Mouse (Mus musculus) cerebral cortex, adult 2 months (tissue): Measurements from ENCODE around the gene Gimap4.

Experiments
- WGBS: fragments of 180-500 bp; shearing (Covaris S2); methylation state at CpG from one replicate; pipeline ENCODE4 v1.1.7; 2018; 5-methylcytosine and 5-hydroxymethylcytosine counted together

The Gimap4 gene

DNA sequence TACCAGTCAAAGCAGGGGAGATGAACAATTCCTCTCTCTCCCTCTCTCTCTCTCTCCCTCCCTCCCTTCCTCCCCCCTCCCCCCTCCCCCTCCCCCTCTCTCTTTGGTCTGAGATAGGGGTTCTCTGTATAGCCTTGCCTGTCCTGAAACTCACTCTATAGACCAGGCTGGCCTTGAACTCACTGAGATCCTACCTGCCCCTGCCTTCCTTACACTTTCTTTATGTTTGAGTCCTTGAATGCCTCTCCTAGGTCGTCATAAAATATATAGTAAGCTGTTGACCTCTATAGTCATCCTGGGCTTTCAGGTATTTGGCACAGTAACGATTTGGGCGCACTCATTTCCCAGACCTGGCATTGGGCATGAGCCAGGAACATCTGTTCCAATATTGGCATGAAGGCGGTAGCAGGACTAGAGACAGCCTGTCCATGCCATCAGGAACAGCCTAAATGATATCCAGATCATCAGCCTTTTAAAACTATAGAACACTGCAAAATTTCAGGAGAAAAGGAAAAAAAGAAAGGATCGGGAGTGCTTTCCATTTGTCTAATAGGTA, 7.4 kb upstream of the Gimap4 start:
- WGBS: 82% methylated on average over 5 of the region's 5 CpGs

DNA sequence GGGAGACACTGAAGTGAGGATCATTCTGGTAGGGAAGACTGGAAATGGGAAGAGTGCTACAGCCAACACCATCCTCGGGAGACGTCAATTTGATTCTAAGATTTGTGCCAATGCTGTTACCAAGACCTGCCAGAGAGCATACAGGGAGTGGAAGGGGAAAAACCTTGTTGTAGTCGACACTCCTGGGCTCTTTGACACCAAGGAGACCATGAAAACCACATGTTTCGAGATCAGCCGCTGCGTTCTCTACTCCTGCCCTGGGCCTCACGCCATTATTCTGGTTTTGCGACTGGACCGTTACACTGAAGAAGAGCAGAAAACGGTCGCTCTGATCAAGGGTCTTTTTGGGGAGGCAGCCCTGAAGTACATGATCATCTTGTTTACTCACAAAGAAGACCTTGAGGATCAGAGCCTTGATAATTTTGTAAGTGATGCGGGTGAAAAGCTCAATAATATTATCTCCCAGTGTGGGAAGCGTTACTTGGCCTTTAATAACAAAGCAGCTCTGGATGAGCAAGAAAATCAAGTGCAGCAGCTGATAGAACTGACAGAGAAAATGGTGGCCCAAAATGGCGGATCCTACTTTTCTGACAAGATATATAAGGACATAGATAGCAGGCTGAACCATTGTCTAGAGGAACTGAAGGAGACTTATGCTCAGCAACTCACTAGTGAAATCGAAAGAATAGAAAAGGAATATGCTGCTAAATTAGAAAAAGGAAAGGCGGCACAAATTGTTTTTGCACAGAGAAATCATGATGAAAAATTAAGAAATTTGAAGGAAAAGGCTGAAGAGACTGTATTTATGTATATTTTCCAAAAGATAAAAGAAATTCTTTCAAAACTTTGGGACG, 6.6 kb upstream of the Gimap4 start:
- 95% methylated on average over 17 of the region's 17 CpGs for WGBS

DNA sequence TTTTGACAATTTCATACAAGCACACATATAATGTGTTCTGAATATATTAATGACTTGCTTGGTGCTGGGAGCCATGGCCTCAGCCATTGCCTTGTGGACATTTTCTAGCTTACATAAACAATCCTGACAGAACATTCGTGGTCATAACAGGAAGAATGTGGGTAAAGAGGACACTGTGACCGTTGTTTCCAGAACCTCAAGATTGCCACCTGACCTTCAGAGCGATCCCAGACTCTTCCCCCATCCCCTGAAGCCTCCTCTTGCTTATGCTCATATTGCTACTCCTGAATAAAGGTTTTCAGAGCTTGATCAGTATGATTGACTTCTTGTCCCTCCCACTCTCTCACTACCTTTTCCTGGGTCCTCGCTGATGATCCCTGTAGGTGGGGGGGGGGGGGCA, 6.0 kb upstream of the Gimap4 start:
- 80% methylated on average over 4 of the region's 4 CpGs for WGBS

DNA sequence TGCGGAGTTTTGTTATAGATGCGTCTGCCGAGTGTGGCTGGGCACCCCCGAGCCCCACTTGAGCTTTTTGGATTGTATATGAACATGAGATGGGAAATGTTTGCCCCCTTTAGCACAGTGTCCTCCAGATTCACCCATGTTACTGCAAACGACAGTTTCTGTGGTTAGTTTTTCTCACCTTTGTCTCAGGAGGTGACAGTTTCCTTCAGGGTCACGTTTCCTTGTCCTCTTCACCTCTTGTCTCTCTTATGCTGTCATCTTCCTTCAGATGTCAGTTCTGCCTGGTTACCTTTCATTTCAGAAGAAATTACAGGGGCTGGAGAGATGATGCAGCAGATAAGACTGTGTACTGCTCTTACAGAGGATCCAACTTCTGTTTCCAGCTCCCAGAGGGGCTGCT, 4.6 kb upstream of the Gimap4 start:
- 89% methylated on average over 6 of the region's 6 CpGs for WGBS

DNA sequence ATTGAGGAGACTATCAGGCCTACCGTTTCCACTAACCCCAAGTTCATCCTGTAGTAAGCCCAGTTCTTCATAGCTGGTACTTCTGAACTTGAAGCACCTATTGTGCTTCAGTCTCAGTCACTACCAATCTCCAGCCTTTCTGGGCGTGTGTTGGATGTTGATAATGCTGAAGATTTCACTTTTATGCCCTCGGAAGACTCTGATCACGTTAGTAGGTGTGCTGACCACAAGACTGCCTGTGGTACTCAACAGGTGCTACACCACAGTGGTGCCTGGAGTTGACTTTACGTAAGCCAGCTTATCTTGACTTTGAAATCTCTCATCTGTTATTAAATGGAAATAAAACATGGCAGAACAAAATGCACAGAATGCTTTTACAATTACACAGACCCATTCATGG, 3.9 kb upstream of the Gimap4 start:
- 92% methylated on average over 5 of the region's 5 CpGs for WGBS

DNA sequence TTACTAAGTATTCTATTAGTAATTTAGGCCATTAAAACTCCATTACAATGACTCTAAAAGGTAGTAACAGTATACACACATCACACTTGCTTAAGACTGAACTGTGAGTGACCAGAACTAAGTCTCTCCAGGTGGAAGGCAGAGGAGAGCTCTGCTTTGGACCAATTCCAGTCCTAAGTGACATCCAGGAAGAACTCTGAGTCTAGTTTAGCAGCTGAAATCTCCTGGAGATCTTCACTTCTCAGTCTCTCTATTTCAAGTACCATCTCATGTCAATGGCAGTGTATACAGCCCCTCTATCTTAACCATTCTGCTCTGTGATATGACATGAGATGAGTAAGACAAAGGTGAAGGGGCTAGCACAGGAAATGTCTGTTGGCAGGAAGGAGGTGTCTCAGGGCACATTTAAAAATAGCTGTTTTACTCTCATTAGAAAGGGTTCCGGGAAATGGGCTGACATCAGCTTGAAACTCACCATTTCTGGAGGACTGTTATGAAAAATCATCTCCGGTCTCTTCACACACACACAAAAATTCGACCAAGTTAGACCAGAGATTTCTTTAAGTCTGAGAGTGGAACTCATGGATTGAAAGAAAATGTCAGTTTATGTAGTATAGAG, 2.8 kb upstream of the Gimap4 start:
- 46% methylated on average over 3 of the region's 3 CpGs for WGBS

DNA sequence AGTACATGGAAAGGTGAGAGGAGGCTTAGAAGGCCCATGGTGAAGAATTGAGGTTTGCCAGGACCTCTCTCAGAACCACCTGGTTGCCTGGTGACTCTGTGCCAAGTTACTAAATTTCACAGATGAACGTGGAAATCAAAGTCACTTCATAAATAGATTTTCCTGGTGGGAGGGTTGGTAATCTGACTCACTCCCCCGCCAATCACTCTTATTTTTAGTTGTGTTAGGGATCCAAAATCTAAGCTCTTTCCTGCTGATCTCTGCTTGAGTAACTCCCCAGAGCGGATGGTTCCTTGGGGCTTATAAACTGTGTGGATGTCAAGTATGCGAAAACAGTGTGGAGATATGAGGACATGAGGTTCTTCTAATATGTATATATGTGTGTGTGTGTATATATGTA, 2.1 kb upstream of the Gimap4 start:
- WGBS: 53% methylated on average over 4 of the region's 4 CpGs

DNA sequence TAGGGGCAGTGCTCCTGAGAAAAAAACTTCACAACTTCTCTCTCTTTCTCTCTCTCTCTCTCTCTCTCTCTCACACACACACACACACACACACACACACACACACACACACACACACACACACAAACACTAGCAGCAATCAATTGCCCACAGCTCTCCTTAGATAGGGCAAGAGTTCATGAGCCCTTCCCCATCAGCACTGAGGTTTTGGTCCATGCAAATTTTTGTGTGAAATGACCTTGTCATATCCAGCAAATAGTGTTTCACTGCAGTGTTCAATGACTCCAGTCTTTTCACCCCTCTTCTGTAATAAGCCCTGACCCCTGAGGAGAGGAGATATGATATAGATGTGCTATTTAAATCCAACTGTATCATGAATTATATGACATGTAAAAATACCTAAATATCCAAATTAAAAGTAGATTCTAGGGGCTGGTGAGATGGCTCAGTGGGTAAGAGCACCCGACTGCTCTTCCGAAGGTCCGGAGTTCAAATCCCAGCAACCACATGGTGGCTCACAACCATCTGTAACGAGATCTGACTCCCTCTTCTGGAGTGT, 1.0 kb upstream of the Gimap4 start:
- 91% methylated on average over 4 of the region's 4 CpGs for WGBS

DNA sequence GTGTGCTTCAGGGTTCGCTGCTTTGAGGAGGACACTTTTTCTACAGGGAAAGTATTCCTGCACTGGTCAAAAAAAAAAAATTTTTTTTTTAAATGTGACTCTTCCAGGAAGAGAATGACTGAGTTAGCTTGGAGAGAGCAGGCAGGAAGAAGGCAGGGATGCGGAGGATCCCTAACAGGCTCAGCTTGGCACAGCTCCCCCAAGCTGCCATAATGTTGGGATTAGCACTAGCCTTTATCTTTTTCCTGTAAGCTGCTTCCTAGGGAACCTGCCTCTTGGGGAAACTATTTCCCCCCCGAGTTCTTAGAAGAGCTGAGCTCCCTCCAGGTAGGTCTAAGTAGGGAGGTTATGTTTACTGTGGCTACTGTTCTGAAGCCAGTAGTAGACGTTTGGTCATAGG, 457 bp downstream of the Gimap4 start:
- WGBS: 57% methylated on average over 4 of the region's 4 CpGs

DNA sequence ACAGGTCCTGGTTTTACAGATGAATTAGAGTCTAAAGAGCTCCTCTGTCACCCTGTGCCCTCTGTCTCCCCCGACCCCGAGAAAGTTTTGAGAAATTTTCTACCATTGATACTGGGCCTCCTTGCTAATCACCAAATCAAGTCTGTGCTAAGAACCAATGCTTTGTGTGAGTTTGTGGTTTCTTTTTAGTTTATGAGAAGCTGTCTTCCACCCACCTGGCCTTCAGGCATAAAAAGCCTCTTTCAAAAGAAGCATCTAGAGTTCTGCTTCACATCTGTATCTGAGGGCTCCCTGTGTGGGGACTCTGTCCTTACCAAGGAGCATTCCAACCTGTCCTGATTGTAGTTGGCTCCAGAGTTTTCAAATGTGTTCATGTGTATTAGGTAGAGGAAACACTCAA, 902 bp downstream of the Gimap4 start:
- WGBS: 78% methylated on average over 2 of the region's 2 CpGs

DNA sequence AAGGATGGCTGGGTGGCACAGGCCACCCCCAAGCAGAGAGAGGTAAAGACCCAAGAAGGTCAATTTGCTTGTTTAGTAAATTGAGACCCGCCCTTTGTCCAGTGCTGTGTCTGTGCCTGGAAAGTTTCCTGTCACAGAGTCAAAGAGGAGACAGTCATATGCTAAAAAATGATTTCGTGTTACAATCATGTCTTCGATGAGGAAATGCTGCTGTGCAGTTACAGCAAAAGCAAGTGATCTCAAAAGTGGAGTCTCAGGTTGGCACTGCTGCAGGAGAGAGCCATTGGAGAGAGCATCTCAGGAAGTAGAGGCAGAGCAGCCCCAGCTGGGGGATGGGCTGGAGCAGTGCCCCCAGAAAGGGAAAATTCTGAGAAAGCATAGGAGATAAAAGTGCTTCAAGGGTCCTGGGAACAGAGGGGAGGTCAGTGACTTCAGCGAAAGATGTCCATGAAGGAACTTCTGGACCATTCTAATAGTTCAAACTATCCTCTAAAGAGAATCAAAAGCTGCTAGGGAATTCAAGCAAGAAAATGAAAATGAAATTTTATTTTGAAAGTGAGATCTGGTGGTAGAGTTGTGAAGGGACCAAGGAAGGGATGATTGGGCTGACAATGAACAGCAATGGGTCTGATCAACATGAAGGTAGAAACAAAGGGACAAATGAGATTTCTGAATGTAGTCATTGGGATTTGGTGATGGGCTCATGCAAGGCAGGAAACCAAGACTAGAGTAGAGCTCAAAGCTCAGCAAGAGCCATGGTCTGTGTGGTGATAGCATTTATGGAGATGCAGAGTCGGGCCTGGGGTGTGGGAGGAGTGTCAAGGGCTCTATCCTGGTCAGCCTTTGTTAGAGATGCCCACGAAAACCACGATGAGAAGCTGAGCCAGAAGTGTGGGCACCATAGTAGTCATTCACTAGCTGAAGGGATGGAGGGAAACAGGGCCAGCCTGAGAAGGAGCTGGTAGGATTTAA, 1.6 kb downstream of the Gimap4 start:
- 78% methylated on average over 7 of the region's 7 CpGs for WGBS

DNA sequence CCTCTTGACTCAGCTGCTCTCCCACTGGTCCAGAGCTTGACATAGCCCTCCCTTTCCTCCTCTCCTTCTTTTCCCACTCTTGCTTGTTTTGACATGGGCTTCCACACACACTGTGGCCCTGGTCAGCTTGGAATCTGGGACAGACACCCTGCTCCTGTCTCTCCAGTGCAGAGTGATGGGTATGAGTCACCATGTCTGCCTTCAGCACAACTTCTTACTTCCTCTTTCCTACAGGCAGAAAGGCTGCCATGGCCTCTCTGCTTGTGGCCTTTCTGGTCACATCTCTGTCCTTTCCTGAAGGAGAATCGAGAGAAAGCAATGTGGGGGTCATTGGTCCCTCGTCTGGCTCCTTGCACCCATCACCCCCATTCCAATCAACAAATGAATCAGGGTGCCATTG, 2.7 kb downstream of the Gimap4 start:
- 91% methylated on average over 2 of the region's 2 CpGs for WGBS

DNA sequence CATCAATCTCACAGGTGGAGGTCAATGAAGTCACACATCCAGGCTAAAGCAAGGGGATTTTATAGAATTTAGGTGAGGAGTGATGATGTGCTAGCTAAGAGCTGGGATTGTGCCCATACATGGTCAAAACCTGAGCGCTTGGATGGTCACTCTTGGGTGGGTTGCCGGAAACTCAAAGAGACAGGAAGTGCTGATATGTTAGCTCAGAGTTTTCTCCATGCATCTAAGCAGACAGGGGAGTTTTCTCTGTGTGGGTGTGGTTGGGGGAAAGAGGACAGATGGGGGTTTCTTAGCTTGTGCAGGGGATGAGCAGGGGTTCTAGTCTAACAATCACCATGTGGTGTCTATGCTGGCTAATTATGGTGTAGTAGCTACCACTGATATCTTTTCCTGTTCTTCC, 5.0 kb downstream of the Gimap4 start:
- WGBS: 83% methylated on average over 2 of the region's 2 CpGs

DNA sequence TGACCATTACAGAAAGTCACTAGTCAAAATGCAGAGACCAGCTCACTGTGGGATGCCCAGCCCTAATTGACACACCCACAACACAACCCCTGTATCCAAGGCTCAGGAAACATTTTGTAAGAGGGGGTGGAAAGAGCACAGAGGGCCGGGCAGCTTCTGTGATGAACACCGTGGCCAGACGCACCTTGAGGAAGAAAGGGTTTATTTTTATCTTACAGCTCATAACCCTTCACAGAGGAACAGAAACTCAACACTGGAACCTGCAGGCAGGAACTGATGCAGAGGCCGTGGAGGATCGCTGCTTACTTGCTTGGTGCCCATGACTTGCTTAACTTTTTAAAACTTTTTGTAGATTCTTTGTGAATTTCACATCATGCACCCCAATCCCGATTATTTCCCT, 8.6 kb downstream of the Gimap4 start:
- 85% methylated on average over 6 of the region's 6 CpGs for WGBS

DNA sequence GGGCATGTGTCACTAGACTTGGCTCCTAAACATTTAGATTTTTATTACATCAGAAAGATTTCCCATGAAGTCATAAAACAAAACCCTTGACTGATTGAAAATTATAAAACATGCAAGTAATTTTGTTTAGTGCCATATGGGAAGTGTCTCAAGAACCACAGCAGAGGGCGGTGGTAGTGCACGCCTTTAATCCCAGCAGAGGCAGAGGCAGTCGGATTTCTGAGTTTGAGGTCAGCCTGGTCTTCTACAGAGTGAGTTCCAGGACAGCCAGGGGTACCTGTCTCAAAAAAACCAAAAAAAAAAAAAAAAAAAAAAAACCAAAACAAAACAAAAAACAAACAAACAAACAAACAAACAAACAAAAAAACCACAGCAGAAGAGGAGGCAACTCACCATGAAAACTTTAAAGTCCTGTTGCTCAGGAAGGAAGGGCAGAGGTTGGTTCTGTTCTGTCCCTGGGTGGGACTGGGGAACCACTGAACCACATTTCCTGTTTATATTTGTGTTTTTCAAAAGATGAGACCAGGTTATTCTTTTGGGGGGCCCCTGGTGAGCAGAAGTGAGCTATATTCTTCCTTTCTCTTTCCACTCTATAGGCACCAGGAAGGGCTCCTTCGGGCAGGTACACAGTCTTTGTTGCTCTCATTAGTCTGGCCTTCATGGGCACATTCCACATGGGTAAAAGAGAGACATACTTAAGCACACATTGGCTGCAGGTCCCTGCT, 12.6 kb downstream of the Gimap4 start:
- 77% methylated on average over 4 of the region's 4 CpGs for WGBS

DNA sequence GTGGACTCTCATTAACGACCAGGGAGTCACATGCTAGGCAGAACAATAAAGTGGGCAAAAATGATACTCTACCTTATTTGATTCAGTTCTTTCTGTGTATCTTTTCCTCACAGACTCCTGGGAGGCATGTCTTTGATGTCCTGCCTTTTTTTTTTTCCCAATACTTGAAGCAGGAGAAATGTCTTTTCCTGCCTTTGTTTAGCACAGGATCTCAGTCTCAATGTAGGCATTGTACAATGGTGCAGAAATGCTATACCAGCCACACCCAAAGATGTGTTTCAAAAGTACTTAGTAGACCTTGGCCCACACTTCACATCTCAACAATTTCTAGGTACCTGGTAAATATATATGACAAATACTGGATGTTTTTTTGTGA, 13.2 kb downstream of the Gimap4 start:
- WGBS: 36% methylated on average over 1 of the region's 1 CpGs

DNA sequence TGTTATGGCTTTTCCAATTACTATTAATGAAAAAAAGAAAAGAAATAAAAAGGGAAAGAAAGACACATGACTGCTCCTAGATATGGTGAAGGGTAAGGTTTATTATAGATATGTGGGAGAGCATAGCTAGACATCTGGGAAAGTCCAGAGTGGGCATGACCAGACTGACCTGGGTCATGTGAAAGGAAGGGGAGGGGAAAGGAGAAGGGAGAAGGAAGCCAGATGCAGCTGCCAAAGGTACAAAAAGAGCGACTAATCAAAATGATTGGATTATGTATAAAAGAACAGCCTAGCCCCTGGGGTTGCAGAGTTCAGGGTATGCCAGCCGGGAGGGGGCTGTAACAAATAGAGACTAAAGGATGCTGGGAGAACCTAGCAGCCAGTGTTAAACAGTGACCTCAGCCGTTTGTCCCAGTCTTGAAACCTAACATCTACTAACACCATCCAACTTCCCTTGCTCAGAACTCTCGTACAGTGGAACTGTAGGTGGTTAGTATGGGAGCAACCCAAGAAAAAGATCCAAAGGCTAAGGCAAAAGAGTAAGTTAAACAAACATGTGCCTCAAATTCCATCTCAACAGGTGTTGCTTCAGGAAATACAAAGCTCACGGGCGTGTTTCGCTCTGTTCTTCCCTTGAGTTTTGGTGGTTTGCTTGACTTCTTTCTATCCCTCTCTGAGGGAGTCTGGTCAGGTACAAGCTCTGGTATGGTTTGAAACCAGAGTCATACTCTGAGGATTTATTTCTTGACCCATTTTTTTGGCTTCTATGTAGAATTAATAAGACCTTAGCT, 13.9 kb downstream of the Gimap4 start:
- WGBS: 84% methylated on average over 7 of the region's 7 CpGs

DNA sequence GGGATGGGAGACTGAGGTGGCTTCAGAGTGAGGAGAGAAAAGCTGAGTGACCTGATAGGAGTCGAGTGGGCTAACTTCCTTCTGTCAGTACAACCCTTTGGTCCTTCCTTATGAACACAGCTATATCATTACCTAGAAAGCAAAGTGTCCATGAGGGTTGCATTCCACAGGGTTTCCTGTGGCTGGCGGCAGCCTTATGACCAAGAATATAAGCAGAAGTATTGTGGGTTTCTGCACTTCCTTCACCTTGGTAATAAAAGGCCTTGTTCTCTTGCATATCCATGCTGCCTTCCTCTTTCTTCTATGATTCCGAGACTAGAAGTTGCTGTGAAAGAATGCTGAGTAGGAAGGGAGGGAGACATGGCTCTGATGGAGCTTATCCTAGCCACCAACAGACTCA, 14.5 kb downstream of the Gimap4 start:
- 74% methylated on average over 3 of the region's 3 CpGs for WGBS

DNA sequence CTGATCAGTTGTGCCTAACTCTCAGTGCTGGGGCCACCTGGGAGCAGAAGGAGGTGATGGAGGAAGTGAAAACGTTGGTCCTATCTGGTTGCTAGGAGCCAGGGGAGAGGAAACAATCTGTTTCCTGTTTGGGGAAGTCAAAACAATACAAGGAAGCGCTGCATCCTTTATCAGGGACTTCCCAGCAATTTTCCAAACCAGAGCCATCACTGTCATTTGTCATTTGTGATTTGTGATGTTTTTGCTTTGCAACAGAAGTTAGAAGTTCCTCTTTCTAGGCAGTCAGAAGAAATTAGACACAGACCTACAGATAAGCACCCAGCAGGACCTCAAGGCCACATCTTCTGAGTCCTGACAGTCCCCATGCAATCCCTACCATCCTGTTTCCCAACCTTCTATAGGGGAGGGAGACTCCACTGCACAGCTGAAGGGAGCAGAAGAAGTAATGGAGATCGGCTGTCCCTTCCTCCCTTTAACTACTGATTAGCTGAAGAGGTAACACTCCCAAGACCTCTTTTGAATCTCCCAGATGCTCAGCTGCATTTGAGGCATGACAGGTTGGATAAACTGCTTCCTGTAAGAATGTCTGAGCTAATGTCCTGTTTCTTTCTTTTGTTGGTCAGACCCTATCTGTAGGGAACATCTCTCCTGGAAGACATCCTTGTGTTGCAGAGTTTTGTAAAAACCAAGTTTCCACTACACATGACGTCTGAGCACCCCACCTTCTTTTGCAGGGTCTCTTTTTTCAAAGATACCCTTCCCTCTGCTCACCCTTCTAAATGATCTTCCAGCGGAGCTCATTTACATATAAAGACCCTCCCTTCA, 16.1 kb downstream of the Gimap4 start:
- 62% methylated on average over 5 of the region's 5 CpGs for WGBS
